13 mouse cellular contexts compared by ENCODE assay signal in the genomic region with DNA sequence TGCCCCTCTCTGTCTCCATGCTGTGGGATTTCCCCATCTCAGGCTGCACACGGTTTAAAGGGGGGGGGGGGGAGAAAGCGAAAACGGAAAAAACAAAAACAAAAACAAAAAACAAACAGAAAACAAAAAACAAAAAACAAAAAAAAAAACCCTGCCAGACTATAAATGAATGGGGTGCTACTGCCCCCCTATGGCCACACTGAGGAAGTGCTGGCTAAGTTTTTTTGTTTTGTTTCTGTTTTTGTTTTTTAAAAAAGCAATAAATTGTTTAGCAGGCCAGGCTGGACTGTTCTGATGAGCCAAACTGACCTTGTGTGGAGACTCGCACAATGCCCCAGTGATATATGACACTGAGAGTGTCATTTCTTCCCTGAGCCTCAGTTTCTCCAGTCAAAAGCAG. TPM values are rescaled to one million over a fixed set of nuclear protein-coding genes. Genes with fewer than 3 reads are reported as not detected.
DNase-seq lines count a peak whose midpoint lies in the region; ATAC-seq and TF ChIP-seq lines count a peak whose summit lies in the region.
"Had no signal": no experiment of that assay in that cellular context is flagged by ENCODE, and none has a peak within 500 bp of the region (broad histone marks: within the 10 kb centered on the region; RNA-seq: fewer than 3 reads in every experiment).

No protein-coding gene starts in this region.

- H3K27me3 ChIP-seq in forebrain, embryonic 15.5 days: no peaks in the 10 kb centered on the region
- H3K27me3 ChIP-seq in forebrain, embryonic 12.5 days: peaks cover 18% of the 10 kb centered on the region
- H3K27me3 ChIP-seq in liver, adult 2 months (ENCODE audit: control insufficient read depth, insufficient read depth, low read length): no peaks in the 10 kb centered on the region
- H3K27me3 ChIP-seq: embryonic facial prominence, embryonic 12.5 days had no signal

- TF ChIP-seq POLR2A in liver, adult 2 months (IDR thresholded peaks at IDR 0.05; ENCODE audit: extremely low read depth, insufficient read depth, low read length): no peak
- no peak for TF ChIP-seq POLR2A in brain, embryonic 14.5 days (IDR thresholded peaks at IDR 0.05; ENCODE audit: borderline replicate concordance, extremely low read depth, insufficient read depth, insufficient read length, poor library complexity, severe bottlenecking)

- no peak overlapping the region for H3K9ac ChIP-seq in forebrain, embryonic 15.5 days (replicated peaks)
- H3K9ac ChIP-seq in forebrain, embryonic 12.5 days: no peak overlapping the region
- H3K9ac ChIP-seq in liver, adult 2 months (ENCODE audit: low read depth, low read length): no peak overlapping the region
- H3K9ac ChIP-seq: embryonic facial prominence, embryonic 12.5 days; kidney, embryonic 15.5 days had no signal

- H3K36me3 ChIP-seq in forebrain, embryonic 15.5 days: no peaks in the 10 kb centered on the region
- no peaks in the 10 kb centered on the region for H3K36me3 ChIP-seq in forebrain, embryonic 12.5 days (replicated peaks)
- H3K36me3 ChIP-seq in liver, adult 2 months (ENCODE audit: control insufficient read depth, insufficient read depth, low read length): no peaks in the 10 kb centered on the region
- H3K36me3 ChIP-seq: embryonic facial prominence, embryonic 12.5 days; kidney, embryonic 15.5 days had no signal

- no peak overlapping the region for H3K4me2 ChIP-seq in forebrain, embryonic 15.5 days (replicated peaks)
- H3K4me2 ChIP-seq in forebrain, embryonic 12.5 days: no peak overlapping the region
- H3K4me2 ChIP-seq: embryonic facial prominence, embryonic 12.5 days; kidney, embryonic 15.5 days had no signal

- peak; percentile 54 for TF ChIP-seq CTCF in liver, adult 2 months (IDR thresholded peaks at IDR 0.05; ENCODE audit: low read depth, low read length)
- peak; percentile 65 for TF ChIP-seq CTCF in brain, embryonic 14.5 days (IDR thresholded peaks at IDR 0.05; ENCODE audit: borderline replicate concordance, extremely low read depth, insufficient read depth, insufficient read length)

- ATAC-seq in forebrain, embryonic 15.5 days (replicated peaks): no peak
- no peak for ATAC-seq in forebrain, embryonic 12.5 days (ENCODE audit: low FRiP score)

- 8% methylated on average over 4 of the region's 4 CpGs for WGBS in forebrain, embryonic 15.5 days
- WGBS in forebrain, embryonic 12.5 days: 13% methylated on average over 4 of the region's 4 CpGs
- 13% methylated on average over 4 of the region's 4 CpGs for WGBS in liver, adult 2 months

- 0 out of 2 replicates have a peak overlapping the region, but pooled peaks have one; percentile 11 for H3K27ac ChIP-seq in forebrain, embryonic 15.5 days (replicated peaks)
- H3K27ac ChIP-seq in forebrain, embryonic 12.5 days: no peak overlapping the region
- H3K27ac ChIP-seq in liver, adult 2 months (replicated peaks; ENCODE audit: insufficient read depth, low read depth, low read length): no peak overlapping the region
- H3K27ac ChIP-seq: embryonic facial prominence, embryonic 12.5 days; kidney, embryonic 15.5 days had no signal

- no peak overlapping the region for H3K4me3 ChIP-seq in forebrain, embryonic 15.5 days
- H3K4me3 ChIP-seq in forebrain, embryonic 12.5 days (replicated peaks): no peak overlapping the region
- H3K4me3 ChIP-seq in liver, adult 2 months (ENCODE audit: insufficient read depth, low read depth, low read length): no peak overlapping the region
- H3K4me3 ChIP-seq: embryonic facial prominence, embryonic 12.5 days; kidney, embryonic 15.5 days had no signal

- peaks cover 26% of the 10 kb centered on the region for H3K4me1 ChIP-seq in forebrain, embryonic 15.5 days
- H3K4me1 ChIP-seq in forebrain, embryonic 12.5 days: peaks cover 6% of the 10 kb centered on the region; the same call in 1 of the 2 replicates
- no peaks in the 10 kb centered on the region for H3K4me1 ChIP-seq in liver, adult 2 months (ENCODE audit: control insufficient read depth, insufficient read depth, low read length)
- H3K4me1 ChIP-seq: embryonic facial prominence, embryonic 12.5 days; kidney, embryonic 15.5 days had no signal

- DNase-seq in liver, adult 2 months (ENCODE audit: extremely low read depth, low read depth, low spot score): no peak
- DNase-seq in liver: no peak
- peak; percentile 25 for DNase-seq in A20 (ENCODE audit: low read depth, low spot score)
- DNase-seq in brain, embryonic 14.5 days (ENCODE audit: low read depth): no peak
- no peak for DNase-seq in layer of hippocampus, adult 18-20 months (ENCODE audit: low spot score in 2 of 2)
- DNase-seq in frontal cortex, adult 2 months (ENCODE audit: extremely low spot score in 1 of 2, low spot score in 1 of 2): no peak
- DNase-seq: cerebellum, adult 11-12 months; lung, postnatal 10 days had no signal

- H3K9me3 ChIP-seq in forebrain, embryonic 15.5 days: no peaks in the 10 kb centered on the region
- no peaks in the 10 kb centered on the region for H3K9me3 ChIP-seq in forebrain, embryonic 12.5 days
- H3K9me3 ChIP-seq: embryonic facial prominence, embryonic 12.5 days; kidney, embryonic 15.5 days had no signal

- H3K79me2 ChIP-seq in liver, adult 2 months (ENCODE audit: control insufficient read depth, insufficient read depth, low read length): no peaks in the 10 kb centered on the region

RNA-seq across cellular contexts. Expression of a gene that starts 20.3 kb away (rescaled TPM):
- 323 and 347 TPM in 2 replicates for polyA plus RNA-seq in forebrain, embryonic 15.5 days (2015; fragmentation: Nextera tagmentation; extraction: Ambion mirVana)
- 30.6 and 41.1 TPM in 2 replicates for polyA plus RNA-seq in forebrain, embryonic 12.5 days (2016; fragmentation: Nextera tagmentation; extraction: Ambion mirVana)
- total RNA-seq in liver, adult 2 months (2014; rRNA removed): not detected in 2 replicates
- 0.13 TPM in 1 of 2 replicates, not detected in the other for polyA plus RNA-seq in liver, adult 2 months (2012; rRNA removed)
- polyA plus RNA-seq in brain, embryonic 14.5 days (2012; rRNA removed): 51.5 and 124 TPM in 2 replicates
- total RNA-seq in layer of hippocampus, adult 18-20 months (2021): 100 to 1,000 TPM; 188 to 196 TPM
- 127 and 144 TPM in 2 replicates for polyA plus RNA-seq in frontal cortex, adult 2 months (2012; rRNA removed)
- polyA plus RNA-seq: heart, embryonic 14.5 days had no signal

RNA-seq across cellular contexts. Expression of a gene that starts 34.1 kb away (rescaled TPM):
- 17.9 and 20.9 TPM in 2 replicates for polyA plus RNA-seq in forebrain, embryonic 15.5 days (2015; fragmentation: Nextera tagmentation; extraction: Ambion mirVana)
- polyA plus RNA-seq in forebrain, embryonic 12.5 days (2016; fragmentation: Nextera tagmentation; extraction: Ambion mirVana): 17.9 and 20.4 TPM in 2 replicates
- total RNA-seq in liver, adult 2 months (2014; rRNA removed): 0.18 and 0.27 TPM in 2 replicates
- 0.13 and 0.27 TPM in 2 replicates for polyA plus RNA-seq in liver, adult 2 months (2012; rRNA removed)
- polyA plus RNA-seq in brain, embryonic 14.5 days (2012; rRNA removed): 15.1 and 24.7 TPM in 2 replicates
- 10 to 100 TPM; 15.9 to 18.4 TPM for total RNA-seq in layer of hippocampus, adult 18-20 months (2021)
- 38.6 and 41.9 TPM in 2 replicates for polyA plus RNA-seq in frontal cortex, adult 2 months (2012; rRNA removed)

Comparison
In these comparisons a context has a peak if more than half of its experiments do, and no peak if none do; other contexts are left out.
1. RNA of a gene that starts 20.3 kb away (polyA plus RNA-seq): 323 to 347 TPM in forebrain, embryonic 15.5 days, 127 to 144 TPM in frontal cortex, adult 2 months, 51.5 to 124 TPM in brain, embryonic 14.5 days and 30.6 to 41.1 TPM in forebrain, embryonic 12.5 days; 0.13 TPM in liver, adult 2 months; every median in the first group is over 10 times any median in the second.
2. RNA of a gene that starts 34.1 kb away (polyA plus RNA-seq): 38.6 to 41.9 TPM in frontal cortex, adult 2 months, 15.1 to 24.7 TPM in brain, embryonic 14.5 days, 17.9 to 20.9 TPM in forebrain, embryonic 15.5 days and 17.9 to 20.4 TPM in forebrain, embryonic 12.5 days; 0.13 to 0.27 TPM in liver, adult 2 months; every median in the first group is over 10 times any median in the second.